Mouse (Mus musculus) kidney, postnatal 25 days (tissue): Measurements from ENCODE around the gene Gria2.

Experiments used
- DNase-seq, 2 experiments: peaks; one replicate each; pipeline ENCODE4 v3.0.0; 2021; ENCODE audit warnings: mixed read lengths in 2 of 2

The Gria2 gene

GRCm38 (mm10) chr3:80774005-80774764, 28.4 kb downstream of the Gria2 start:
- DNase-seq: no peak

GRCm38 (mm10) chr3:80773232-80773631, 29.4 kb downstream of the Gria2 start:
- DNase-seq: no peak

- DNase-seq: no peak
Observed at GRCm38 (mm10) chr3:80769506-80770235, 33.0 kb downstream of the Gria2 start.

- no peak for DNase-seq
Observed at GRCm38 (mm10) chr3:80758955-80759354, 43.7 kb downstream of the Gria2 start.

- no peak for DNase-seq
Observed at GRCm38 (mm10) chr3:80758363-80758762, 44.3 kb downstream of the Gria2 start.

GRCm38 (mm10) chr3:80750786-80751185, 51.8 kb downstream of the Gria2 start:
- no peak for DNase-seq

- no peak for DNase-seq
Observed at GRCm38 (mm10) chr3:80725205-80725604, 77.4 kb downstream of the Gria2 start.

- DNase-seq: no peak
Observed at GRCm38 (mm10) chr3:80713123-80713522, 89.5 kb downstream of the Gria2 start.

- DNase-seq: no peak
Observed at GRCm38 (mm10) chr3:80708992-80709391, 93.6 kb downstream of the Gria2 start.

GRCm38 (mm10) chr3:80702173-80702572, 100.5 kb downstream of the Gria2 start:
- DNase-seq: no peak

- DNase-seq: no peak
Observed at GRCm38 (mm10) chr3:80697523-80697922, 105.1 kb downstream of the Gria2 start.

GRCm38 (mm10) chr3:80694965-80695364, 107.7 kb downstream of the Gria2 start:
- no peak for DNase-seq

GRCm38 (mm10) chr3:80665105-80665504, 137.5 kb downstream of the Gria2 start:
- DNase-seq: no peak

GRCm38 (mm10) chr3:80663293-80663692, 139.3 kb downstream of the Gria2 start:
- no peak for DNase-seq

- no peak for DNase-seq
Observed at GRCm38 (mm10) chr3:80661838-80662237, 140.8 kb downstream of the Gria2 start.

GRCm38 (mm10) chr3:80652213-80652612, 150.4 kb downstream of the Gria2 start:
- no peak for DNase-seq
